Mouse (Mus musculus) thymus, adult 2 months (tissue): ENCODE data around the gene Sec14l3. TPM values are rescaled to one million over a fixed set of nuclear protein-coding genes. Genes with fewer than 3 reads are reported as not detected.

Source experiments
- DNase-seq: peaks from one replicate; pipeline ENCODE4 v3.0.0; 2021
- H3K27ac ChIP-seq: fragments of 200-500 bp; 2 replicates; pipeline ENCODE4 v1.5.1; 2012; ENCODE audit warnings: low read length, control low read depth; ENCODE audit not compliant: control insufficient read depth, insufficient read depth
- H3K27me3 ChIP-seq: fragments of 200-500 bp; 2 replicates; pipeline ENCODE4 v1.6.1; 2012; ENCODE audit warnings: mild to moderate bottlenecking, low read length, moderate library complexity, mixed read lengths; ENCODE audit not compliant: control insufficient read depth, insufficient read depth
- H3K36me3 ChIP-seq: fragments of 200-500 bp; 2 replicates; pipeline ENCODE4 v1.6.1; 2012; ENCODE audit warnings: mild to moderate bottlenecking, low read length, moderate library complexity; ENCODE audit not compliant: control insufficient read depth, insufficient read depth
- H3K4me1 ChIP-seq: fragments of 200-500 bp; replicated peaks from 2 replicates; pipeline ENCODE4 v1.6.1; 2012; ENCODE audit warnings: low read length; ENCODE audit not compliant: control insufficient read depth, insufficient read depth
- H3K4me3 ChIP-seq: fragments of 200-500 bp; 2 replicates; pipeline ENCODE4 v1.5.1; 2012; ENCODE audit warnings: mild to moderate bottlenecking, low read length, control low read depth, moderate library complexity; ENCODE audit not compliant: control insufficient read depth, insufficient read depth
- CTCF ChIP-seq: fragments of 200-500 bp; IDR thresholded peaks from 2 replicates; pipeline ENCODE4 v1.5.1; 2012; ENCODE audit warnings: mild to moderate bottlenecking, control low read depth, low read length, moderate library complexity, borderline replicate concordance; ENCODE audit not compliant: control insufficient read depth, poor library complexity, insufficient read depth; ENCODE audit errors: extremely low read depth
- POLR2A ChIP-seq: fragments of 200-500 bp; IDR thresholded peaks from 2 replicates; pipeline ENCODE4 v1.6.1; 2012; ENCODE audit warnings: mild to moderate bottlenecking, low read length, control low read depth, moderate library complexity; ENCODE audit not compliant: control insufficient read depth, poor library complexity, insufficient read depth; ENCODE audit errors: extremely low read depth
- WGBS: fragments of 180-500 bp; shearing (Covaris S2); methylation state at CpG from one replicate; pipeline ENCODE4 v1.1.7; 2018; 5-methylcytosine and 5-hydroxymethylcytosine counted together
- polyA plus RNA-seq: library from polyadenylated mRNA; depleted of rRNA; stranded (reverse); fragments of >200 nt; gene quantifications from 2 replicates; pipeline ENCODE4 v1.2.3, GENCODE M21; 2012

The Sec14l3 gene
- polyA plus RNA-seq, 1 experiment = 0.49 TPM

DNA sequence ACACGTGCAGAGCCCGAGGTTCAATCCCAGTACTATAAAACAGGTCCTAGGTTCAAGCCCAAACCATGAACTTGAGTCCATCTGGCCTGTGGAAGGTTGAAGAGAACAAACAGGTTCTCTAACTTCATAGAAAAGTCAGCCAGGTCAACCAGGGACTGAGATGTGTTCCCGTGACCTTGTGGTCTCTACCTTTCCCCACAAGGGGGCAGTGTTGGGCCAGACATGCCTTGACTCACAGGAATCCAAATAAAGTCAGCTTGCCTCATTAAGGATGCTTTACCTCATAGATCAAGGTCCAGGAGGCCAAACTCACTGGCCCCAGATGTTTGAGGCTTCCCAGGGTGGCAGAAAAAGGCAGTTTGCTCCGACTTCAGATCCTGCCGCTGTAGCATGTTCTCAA is 11.1 kb upstream of the Sec14l3 start:
- no peak for TF ChIP-seq POLR2A
- peak; percentile 40; the same call in 1 of the 2 replicates for TF ChIP-seq CTCF
- WGBS = 33% methylated on average over 5 of the region's 5 CpGs
- Histone ChIP-seq H3K4me1 (no peaks in the 10 kb centered on the region), H3K4me3 (no peak overlapping the region), H3K27ac (no peak overlapping the region), H3K36me3 (no peaks in the 10 kb centered on the region), H3K27me3 (no peaks in the 10 kb centered on the region)
- DNase-seq = peak; percentile 58

DNA sequence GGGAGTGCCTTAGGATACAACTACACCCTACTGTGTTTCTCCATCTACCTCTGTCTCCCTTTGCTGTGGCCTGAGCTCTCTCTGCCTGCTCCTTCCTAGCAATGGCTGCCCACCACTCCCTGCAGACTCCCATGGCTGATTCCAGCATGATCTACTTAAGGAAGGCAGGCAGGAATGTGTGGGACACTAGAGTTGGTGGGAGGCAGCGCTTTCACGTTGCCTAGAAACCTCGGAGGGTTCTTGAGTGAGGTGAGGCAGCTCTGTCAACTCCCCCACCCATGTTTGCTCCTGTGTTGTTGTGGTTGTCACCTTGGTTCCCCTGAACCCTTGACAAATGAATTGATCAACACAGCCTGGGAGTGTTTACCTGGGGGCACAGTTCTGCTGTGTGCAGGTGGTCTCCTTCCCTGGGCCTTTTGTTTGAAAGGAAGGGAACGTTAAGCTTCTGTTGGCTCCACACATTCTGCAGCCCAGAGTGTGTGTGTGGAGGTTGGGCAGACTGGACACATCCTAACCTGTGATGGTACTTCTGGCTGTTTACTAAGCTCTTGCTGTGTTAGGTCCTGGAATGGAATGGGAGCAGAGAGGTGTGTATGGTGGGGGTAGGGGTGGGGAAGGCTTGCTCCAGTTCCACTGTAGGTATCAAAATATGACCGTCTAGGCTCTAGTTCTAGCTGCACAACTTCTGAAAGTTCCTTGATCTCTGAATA is 3.6 kb upstream of the Sec14l3 start:
- 80% methylated on average over 5 of the region's 5 CpGs for WGBS
- H3K4me1 ChIP-seq = no peaks in the 10 kb centered on the region
- no peaks in the 10 kb centered on the region for H3K36me3 ChIP-seq
- DNase-seq = no peak
- H3K4me3 ChIP-seq = no peak overlapping the region
- H3K27me3 ChIP-seq = no peaks in the 10 kb centered on the region
- no peak overlapping the region for H3K27ac ChIP-seq
- TF ChIP-seq POLR2A (no peak), CTCF (no peak)

DNA sequence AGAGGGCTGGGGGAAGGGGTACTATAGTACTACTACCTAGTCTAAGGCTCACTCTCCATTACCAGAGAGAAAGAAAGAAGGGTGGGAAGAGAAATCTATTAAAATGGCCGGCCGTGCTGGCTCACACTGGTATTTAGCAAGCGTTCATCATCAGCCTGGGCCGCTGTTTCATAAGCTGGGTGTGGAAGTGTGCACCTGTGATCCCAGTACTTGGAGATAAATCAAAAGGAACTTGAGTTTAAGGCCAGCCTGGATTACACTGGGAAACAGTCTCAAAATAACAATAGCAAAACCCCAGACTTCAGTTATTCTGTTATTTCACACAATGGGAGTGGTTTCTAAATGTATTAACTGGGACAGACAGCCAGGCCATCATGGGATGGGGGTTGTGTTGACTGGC is 2.1 kb upstream of the Sec14l3 start:
- 95% methylated on average over 4 of the region's 4 CpGs for WGBS
- H3K27me3 ChIP-seq = no peaks in the 10 kb centered on the region

DNA sequence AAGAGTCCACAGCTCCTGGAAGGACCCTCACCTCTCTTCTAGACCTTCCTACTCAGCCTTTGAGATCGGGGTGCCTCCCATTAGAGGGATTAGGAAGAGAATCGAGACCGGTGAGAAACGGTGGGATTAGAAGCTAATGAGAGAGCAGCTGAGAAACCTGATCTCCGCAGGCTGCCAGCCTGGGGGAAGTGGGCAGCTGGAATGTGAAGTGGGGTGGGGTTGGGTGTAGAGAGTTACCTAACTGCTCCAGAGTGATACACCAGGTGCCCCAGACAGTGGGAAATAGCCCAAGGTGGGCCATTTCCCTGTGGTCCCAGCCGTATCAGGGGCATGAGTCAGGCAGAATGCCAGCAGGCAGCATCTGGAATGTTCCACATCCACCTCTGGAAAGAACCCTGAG is 1.7 kb upstream of the Sec14l3 start:
- H3K36me3 ChIP-seq = no peaks in the 10 kb centered on the region
- DNase-seq = no peak
- H3K27me3 ChIP-seq = no peaks in the 10 kb centered on the region
- TF ChIP-seq POLR2A (no peak), CTCF (no peak)
- H3K27ac ChIP-seq = no peak overlapping the region
- H3K4me3 ChIP-seq = no peak overlapping the region
- WGBS = 68% methylated on average over 6 of the region's 6 CpGs
- no peaks in the 10 kb centered on the region for H3K4me1 ChIP-seq

More for the DNA sequence above, 2.1 kb upstream of the Sec14l3 start:
- no peak overlapping the region for H3K4me3 ChIP-seq
- H3K27ac ChIP-seq = no peak overlapping the region
- no peaks in the 10 kb centered on the region for H3K36me3 ChIP-seq
- no peak for DNase-seq
- no peaks in the 10 kb centered on the region for H3K4me1 ChIP-seq
- TF ChIP-seq POLR2A (no peak), CTCF (no peak)

DNA sequence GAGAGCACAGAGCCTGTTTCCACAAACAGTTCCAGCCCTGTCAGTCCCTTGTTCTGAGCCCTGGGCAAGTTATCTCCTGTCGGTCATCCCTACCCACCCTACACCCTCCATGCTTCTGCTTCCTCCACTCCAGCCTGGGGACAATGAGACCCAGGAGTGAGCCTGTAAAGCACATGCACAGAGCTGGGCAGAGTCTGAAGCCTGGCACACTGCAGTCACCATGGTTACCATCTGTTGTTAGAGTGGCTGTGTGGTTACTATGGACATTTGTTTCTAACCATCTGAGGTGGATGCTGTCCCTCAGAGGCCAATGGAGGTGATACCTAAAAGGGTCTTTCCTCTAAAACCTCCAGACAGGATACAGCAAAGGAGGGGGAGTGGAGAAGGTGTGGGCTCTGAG is 5.0 kb downstream of the Sec14l3 start:
- 90% methylated on average over 1 of the region's 1 CpGs for WGBS
- no peaks in the 10 kb centered on the region for H3K36me3 ChIP-seq
- H3K4me1 ChIP-seq = no peaks in the 10 kb centered on the region
- no peak overlapping the region for H3K4me3 ChIP-seq
- no peak for TF ChIP-seq POLR2A
- no peak for TF ChIP-seq CTCF
- no peak for DNase-seq
- no peaks in the 10 kb centered on the region for H3K27me3 ChIP-seq
- H3K27ac ChIP-seq = no peak overlapping the region

DNA sequence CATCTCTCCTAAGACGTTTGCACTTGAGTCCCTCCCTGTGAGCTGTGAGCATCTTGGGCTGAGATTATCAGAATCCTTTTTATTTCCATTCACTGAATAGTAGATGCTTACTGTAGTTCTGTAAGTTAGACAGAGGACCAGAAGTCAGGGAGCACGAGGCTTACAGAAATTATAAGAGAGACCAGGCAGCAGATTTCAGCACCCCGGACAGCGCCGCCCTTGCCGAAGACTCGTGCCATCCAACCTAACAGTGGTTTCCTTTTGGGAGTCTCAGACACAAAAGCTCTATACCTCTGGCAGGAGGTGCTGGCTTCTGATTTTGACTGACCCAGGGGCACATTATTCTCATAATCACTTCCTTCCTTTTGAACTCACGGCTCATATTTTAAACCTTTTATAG is 12.0 kb downstream of the Sec14l3 start:
- 17% methylated on average over 8 of the region's 8 CpGs for WGBS
- TF ChIP-seq POLR2A (no peak), CTCF (no peak)
- Histone ChIP-seq H3K36me3 (no peaks in the 10 kb centered on the region), H3K27ac (no peak overlapping the region), H3K4me1 (no peaks in the 10 kb centered on the region), H3K27me3 (no peaks in the 10 kb centered on the region), H3K4me3 (no peak overlapping the region)
- peak; percentile 52 for DNase-seq
